Mouse (Mus musculus) brain, embryonic 14.5 days (tissue): ENCODE measurements around the gene Zfp638.

Experiments used
- CTCF ChIP-seq: fragments of 200-500 bp; IDR thresholded peaks from 2 replicates; pipeline ENCODE4 v1.5.1; 2012; ENCODE audit warnings: inconsistent platforms, mild to moderate bottlenecking, moderate library complexity, borderline replicate concordance; ENCODE audit not compliant: insufficient read depth, insufficient read length; ENCODE audit errors: extremely low read depth
- POLR2A ChIP-seq: fragments of 200-500 bp; IDR thresholded peaks from 2 replicates; pipeline ENCODE4 v1.6.1; 2012; ENCODE audit warnings: mild to moderate bottlenecking, inconsistent platforms, borderline replicate concordance; ENCODE audit not compliant: poor library complexity, insufficient read depth, insufficient read length, severe bottlenecking; ENCODE audit errors: extremely low read depth

- TF ChIP-seq POLR2A (no peak), CTCF (no peak)
Measured at GRCm38 (mm10) chr6:83987642-83988041, 120.7 kb downstream of the Zfp638 start.
